Mouse (Mus musculus): ENCODE results near the gene Slitrk3. TPM values are rescaled to one million over a fixed set of nuclear protein-coding genes. Genes with fewer than 3 reads are reported as not detected.

Slitrk3 gene
- polyA plus RNA-seq, 1 experiment from 2014 or later: 0.99 TPM

DNA sequence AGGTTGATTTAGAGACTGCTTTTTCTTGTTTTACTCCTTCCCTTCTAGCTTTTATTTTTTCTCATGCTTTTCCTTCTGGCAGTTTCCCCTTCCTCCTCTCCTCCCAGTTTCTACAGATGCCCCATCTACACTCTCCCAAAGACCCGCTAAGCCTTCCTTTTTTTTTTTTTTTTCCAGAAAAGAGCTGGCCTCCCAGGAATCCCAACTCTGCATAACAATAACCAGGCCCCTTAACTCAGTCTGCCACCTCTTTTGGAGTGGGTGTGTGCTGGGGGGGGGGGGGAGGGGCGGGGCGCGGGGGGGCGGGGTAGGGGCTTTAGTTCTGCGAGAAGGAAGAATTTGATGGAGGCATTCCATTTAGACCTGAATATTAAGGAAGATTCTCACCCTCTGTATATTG, 51.6 kb downstream of the Slitrk3 start:
- no peak overlapping the region for H3K27ac ChIP-seq
- 9% methylated on average over 6 of the region's 6 CpGs for WGBS
- no peak overlapping the region for H3K9ac ChIP-seq
- ATAC-seq (ENCODE audit: low FRiP score, low read depth): no peak
- no peaks in the 10 kb centered on the region for H3K4me1 ChIP-seq
- H3K4me2 ChIP-seq (replicated peaks): no peak overlapping the region
- no peaks in the 10 kb centered on the region for H3K27me3 ChIP-seq
- H3K36me3 ChIP-seq: no peaks in the 10 kb centered on the region
- H3K4me3 ChIP-seq: no peak overlapping the region
- no peaks in the 10 kb centered on the region for H3K9me3 ChIP-seq

DNA sequence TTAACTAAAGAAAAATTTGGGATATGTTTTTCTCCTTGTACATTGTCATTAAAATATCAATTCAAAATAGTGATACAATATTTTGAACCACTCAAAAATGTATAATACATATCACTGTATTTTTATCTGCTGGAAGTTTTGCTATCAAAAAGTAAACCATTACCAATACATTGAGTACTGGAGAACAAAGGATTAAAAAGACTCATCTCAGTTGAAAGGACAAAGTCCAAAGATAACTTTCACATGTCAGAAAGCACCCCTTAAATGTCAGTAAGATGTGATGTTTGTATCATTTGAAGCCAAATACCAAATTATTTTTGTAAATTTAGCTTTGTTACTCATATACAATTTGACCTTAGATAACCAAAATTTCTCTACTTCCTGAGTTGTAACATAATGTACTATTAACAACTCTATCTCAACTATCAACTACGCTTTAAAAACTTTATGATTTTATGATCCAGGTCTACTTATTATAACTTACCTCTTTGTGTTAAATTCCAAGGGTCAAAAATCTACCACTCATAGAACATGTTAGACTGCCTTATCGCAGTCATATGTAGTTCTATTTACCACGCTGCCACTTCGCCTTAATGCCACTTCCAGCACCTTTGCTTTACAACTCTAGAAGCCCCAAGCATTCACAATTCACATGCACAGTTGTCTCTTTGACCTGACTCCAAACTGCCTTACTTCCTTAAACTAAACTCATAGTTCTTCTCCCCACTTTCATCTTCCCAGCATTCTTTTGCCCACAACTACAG, 54.5 kb downstream of the Slitrk3 start:
- no peaks in the 10 kb centered on the region for H3K4me1 ChIP-seq
- H3K27me3 ChIP-seq: no peaks in the 10 kb centered on the region
- no peaks in the 10 kb centered on the region for H3K36me3 ChIP-seq
- no peak overlapping the region for H3K4me2 ChIP-seq (replicated peaks)
- no peaks in the 10 kb centered on the region for H3K9me3 ChIP-seq
- no peak overlapping the region for H3K27ac ChIP-seq
- no peak overlapping the region for H3K4me3 ChIP-seq
- no peak overlapping the region for H3K9ac ChIP-seq
- ATAC-seq (ENCODE audit: low FRiP score, low read depth): no peak
- 92% methylated on average over 4 of the region's 4 CpGs for WGBS

DNA sequence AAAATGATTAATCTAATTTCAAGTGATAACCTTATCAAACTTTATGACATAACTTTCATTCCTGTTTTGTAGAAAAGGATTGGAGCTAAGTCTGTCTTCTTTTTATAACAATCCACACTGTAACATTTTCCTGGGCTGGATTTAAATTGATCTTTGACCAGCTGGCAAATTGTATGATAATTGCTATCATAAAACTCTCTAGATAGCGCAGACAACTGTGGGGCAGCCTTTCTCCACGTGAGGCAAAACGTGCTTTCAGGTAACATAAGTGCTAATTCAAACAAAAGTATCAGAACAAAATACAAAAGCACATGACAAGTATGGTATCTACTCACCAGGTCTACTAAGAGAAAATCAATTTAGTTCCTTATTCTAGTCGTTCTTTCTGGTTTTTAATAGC, 60.1 kb downstream of the Slitrk3 start:
- no peaks in the 10 kb centered on the region for H3K9me3 ChIP-seq
- no peak overlapping the region for H3K4me2 ChIP-seq (replicated peaks)
- H3K9ac ChIP-seq: no peak overlapping the region
- no peak for ATAC-seq (ENCODE audit: low FRiP score, low read depth)
- H3K4me1 ChIP-seq: no peaks in the 10 kb centered on the region
- no peak overlapping the region for H3K4me3 ChIP-seq
- no peaks in the 10 kb centered on the region for H3K36me3 ChIP-seq
- H3K27me3 ChIP-seq: no peaks in the 10 kb centered on the region
- WGBS: 60% methylated on average over 4 of the region's 4 CpGs
- no peak overlapping the region for H3K27ac ChIP-seq

Other genes starting within 250 kb of the Slitrk3 start
- gene Sis, start 89.9 kb downstream of the Slitrk3 start, polyA plus RNA-seq (2015; fragmentation: Nextera tagmentation; extraction: Ambion mirVana): 0.03 TPM in 1 of 2 replicates, not detected in the other

Data from limb, embryonic 13.5 days (tissue).